Mouse (Mus musculus) layer of hippocampus, adult 18-20 months (tissue): Measurements from ENCODE around the gene Sik1. TPM values are rescaled to one million over a fixed set of nuclear protein-coding genes. Genes with fewer than 3 reads are reported as not detected.

Source experiments
- DNase-seq, 2 experiments: peaks; one replicate each; pipeline ENCODE4 v3.0.0; 2022; ENCODE audit warnings: low spot score in 2 of 2
- total RNA-seq, 2 experiments: library from RNA; stranded (reverse); gene quantifications; 2 replicates each; pipeline ENCODE4 v1.2.3; 2021

The Sik1 gene
- total RNA-seq, 2 experiments from 2014 or later, result 17.0 to 20.1 TPM

- peak in 1 of 2 experiments; percentile 34 for DNase-seq
Measured at GRCm38 (mm10) chr17:31856519-31857160, 1.0 kb upstream of the Sik1 start.

GRCm38 (mm10) chr17:31854770-31855596 is 621 bp downstream of the Sik1 start:
- DNase-seq, result peak in 1 of 2 experiments; percentile 22

GRCm38 (mm10) chr17:31853448-31854188 is 2.0 kb downstream of the Sik1 start:
- no peak for DNase-seq

GRCm38 (mm10) chr17:31852782-31853447 is 2.7 kb downstream of the Sik1 start:
- no peak for DNase-seq

GRCm38 (mm10) chr17:31851816-31852476 is 3.7 kb downstream of the Sik1 start:
- DNase-seq, result no peak

GRCm38 (mm10) chr17:31850457-31850980 is 5.1 kb downstream of the Sik1 start:
- DNase-seq, result no peak

GRCm38 (mm10) chr17:31846970-31847369 is 8.6 kb downstream of the Sik1 start:
- DNase-seq, result no peak

GRCm38 (mm10) chr17:31846352-31846751 is 9.3 kb downstream of the Sik1 start:
- DNase-seq, result no peak

- DNase-seq, result no peak
Measured at GRCm38 (mm10) chr17:31843891-31844290, 11.7 kb downstream of the Sik1 start.

- DNase-seq, result no peak
Measured at GRCm38 (mm10) chr17:31842930-31843822, 12.4 kb downstream of the Sik1 start.

GRCm38 (mm10) chr17:31841842-31842611 is 13.6 kb downstream of the Sik1 start:
- no peak for DNase-seq

- no peak for DNase-seq
Measured at GRCm38 (mm10) chr17:31841453-31841841, 14.2 kb downstream of the Sik1 start.

GRCm38 (mm10) chr17:31840423-31841003 is 15.1 kb downstream of the Sik1 start:
- DNase-seq, result no peak

GRCm38 (mm10) chr17:31836772-31837171 is 18.8 kb downstream of the Sik1 start:
- DNase-seq, result peak; percentile 50 to 61

GRCm38 (mm10) chr17:31836264-31836607 is 19.4 kb downstream of the Sik1 start:
- no peak for DNase-seq

- no peak for DNase-seq
Measured at GRCm38 (mm10) chr17:31835528-31836263, 19.9 kb downstream of the Sik1 start.

- no peak for DNase-seq
Measured at GRCm38 (mm10) chr17:31834320-31835065, 21.1 kb downstream of the Sik1 start.
